Mouse (Mus musculus): Measurements from ENCODE around the gene Hoxa5.

Gene Hoxa5

DNA sequence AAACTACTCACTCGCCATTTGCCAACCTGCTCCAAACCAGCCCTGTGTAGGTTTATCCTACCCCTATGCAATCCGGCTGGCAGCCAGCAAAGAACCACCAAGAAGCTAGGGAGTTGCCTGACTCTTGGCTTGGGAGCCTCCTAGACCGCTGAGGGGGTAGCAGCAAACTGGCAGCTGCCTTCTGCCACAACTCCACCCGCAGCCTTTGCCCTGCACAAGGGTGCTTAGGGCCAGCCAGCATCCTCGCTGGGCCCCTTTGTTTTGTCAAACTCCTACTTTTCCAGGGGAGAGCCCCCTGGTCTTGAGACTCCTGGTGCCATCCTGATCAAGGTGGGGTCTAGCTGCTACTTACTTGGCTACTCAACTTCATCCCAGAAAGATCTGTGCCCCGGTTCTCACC lies 19.7 kb downstream of the Hoxa5 start:
- in situ Hi-C loops (cut with MboI, MseI), result no loop called here

DNA sequence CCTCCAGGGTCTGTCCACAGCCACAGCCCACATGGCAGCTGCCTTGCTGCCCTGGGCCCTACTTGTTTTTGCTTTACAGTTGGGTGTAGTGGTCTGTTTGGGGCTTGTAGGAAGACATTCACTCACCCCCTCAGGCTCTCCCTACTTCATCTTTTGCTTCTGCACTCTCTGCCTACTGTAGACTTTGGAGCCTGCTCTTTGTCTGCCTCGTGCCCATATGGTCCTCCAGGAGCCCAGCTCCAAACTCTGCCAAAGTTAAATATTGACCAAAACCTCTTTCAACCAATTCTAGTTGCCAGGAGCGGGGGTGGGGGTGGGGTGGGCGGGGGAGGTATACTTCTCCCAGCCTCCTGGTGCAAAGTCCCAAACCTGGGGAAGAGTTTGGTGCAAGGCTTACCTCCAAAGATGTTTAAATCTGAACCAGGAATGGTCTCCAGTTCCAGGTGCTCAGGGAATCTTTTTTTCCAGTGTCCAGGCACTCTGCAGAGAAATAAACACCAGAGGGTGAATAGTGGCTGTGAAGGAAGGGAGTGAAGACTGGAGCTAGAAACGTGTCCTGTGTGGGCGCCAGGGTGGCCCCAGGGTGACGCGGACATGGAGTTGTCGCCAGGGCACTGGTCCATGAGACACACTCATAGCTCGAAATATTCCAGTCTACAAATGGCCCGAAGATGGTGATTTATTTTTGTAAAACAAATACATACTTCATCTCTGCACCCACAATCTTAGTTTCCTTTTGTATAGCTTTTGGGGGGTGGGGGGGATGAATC lies 20.9 kb downstream of the Hoxa5 start:
- in situ Hi-C loops (cut with MboI, MseI), result no loop called here

DNA sequence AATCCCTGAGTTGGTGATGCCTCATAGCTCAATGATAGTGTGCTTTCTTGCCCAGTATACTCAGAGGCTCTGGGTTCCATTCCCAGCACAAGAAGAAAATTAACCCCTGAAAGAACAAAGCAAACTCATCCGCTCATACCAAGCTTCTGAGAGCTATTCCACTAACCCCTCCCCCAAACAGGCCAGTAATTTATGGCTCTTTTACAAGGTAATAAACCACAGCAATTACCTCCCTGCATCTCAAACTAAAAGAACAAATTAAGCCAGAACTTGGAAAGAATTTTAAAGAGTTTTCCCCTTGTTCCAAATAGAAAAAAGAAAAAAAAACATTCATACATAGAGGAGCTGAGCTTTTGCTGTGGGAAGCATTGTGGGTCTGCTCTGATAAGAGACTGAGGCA lies 21.6 kb downstream of the Hoxa5 start:
- in situ Hi-C loops (cut with MboI, MseI), result no loop called here

GRCm38 (mm10) chr6:52182030-52182429 lies 22.4 kb downstream of the Hoxa5 start:
- in situ Hi-C loops (cut with MboI, MseI), result no loop called here

DNA sequence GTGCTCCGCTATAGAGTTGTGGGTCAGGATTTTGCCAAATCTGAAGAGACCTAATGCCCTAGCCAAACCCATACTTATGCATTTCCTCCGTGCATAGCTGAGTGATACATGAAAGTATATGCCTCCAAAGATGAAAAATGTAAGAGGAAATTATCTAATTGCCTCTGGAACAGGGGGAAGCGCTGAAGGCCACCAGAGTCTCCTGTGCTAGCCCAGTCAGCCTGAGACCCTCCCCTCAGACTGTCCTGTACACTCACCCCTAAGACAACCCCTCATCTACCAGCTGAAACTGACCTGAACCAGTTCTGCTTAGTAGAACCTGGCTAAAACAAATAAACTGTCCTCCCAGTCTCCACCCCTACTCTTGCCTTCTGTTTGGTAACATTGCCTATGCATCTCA lies 23.7 kb downstream of the Hoxa5 start:
- in situ Hi-C loops (cut with MboI, MseI), result no loop called here

DNA sequence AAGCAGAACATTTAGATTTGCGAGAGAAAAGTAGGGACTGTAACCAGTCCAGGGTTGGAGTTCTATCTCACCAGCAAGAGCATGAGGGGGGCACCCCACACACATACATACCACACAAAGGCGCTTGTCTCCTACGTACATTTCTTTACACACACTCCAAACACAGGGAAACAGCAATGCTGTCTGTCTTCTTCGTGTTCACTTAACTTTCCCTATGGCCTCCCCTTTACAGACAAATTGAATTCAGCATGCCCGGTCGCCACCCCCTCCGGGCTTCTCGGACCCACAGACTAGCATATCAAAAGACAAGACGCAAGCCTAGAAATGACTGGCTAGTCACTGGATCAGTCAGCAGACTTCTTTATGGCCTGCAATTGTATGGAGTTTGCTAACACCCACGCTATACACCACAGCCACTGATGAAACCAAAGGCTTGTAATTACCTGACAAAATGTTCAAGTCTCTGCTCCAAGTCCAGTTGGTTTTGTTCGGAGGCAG lies 24.1 kb downstream of the Hoxa5 start:
- in situ Hi-C loops (cut with MboI, MseI), result no loop called here

- in situ Hi-C loops (cut with MboI, MseI), result loop anchor here in 1 of 2 experiments (10.0 kb wide), 1 partner anchor 1125 kb away; no protein-coding TSS in a partner anchor
Observed at GRCm38 (mm10) chr6:52179690-52180089, 24.7 kb downstream of the Hoxa5 start.

GRCm38 (mm10) chr6:52178918-52179665 lies 25.3 kb downstream of the Hoxa5 start:
- in situ Hi-C loops (cut with MboI, MseI), result loop anchor here in 1 of 2 experiments (10.0 kb wide), 1 partner anchor 1126 kb away; no protein-coding TSS in a partner anchor

GRCm38 (mm10) chr6:52177806-52178205 lies 26.6 kb downstream of the Hoxa5 start:
- in situ Hi-C loops (cut with MboI, MseI), result loop anchor here in 1 of 2 experiments (10.0 kb wide), 1 partner anchor 1127 kb away; no protein-coding TSS in a partner anchor

GRCm38 (mm10) chr6:52177061-52177735 lies 27.2 kb downstream of the Hoxa5 start, which contains the start of gene 5730596B20Rik:
TSS of gene 5730596B20Rik (plus strand) at chr6:52177498.
- in situ Hi-C loops (cut with MboI, MseI), result loop anchor here in 1 of 2 experiments (10.0 kb wide), 1 partner anchor 1128 kb away; no protein-coding TSS in a partner anchor

DNA sequence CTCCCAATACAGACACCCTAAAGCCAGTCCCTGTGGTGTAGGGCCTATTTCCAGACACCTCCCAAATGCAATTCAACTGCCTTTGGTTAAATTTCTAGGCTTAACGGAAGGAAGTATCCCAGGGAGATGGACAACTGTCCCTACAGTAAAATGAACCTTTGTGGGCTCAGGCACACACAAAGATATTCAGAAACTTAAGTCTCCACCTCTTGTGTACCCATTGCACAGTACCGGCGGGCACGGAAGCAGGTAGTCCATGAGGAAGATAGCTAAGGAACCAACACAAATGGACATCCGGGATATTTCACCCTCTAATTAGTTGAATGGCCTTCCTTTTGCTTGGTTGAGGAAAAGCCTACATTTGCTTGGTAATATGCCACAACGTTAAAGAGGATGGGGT lies 28.0 kb downstream of the Hoxa5 start:
- in situ Hi-C loops (cut with MboI, MseI), result loop anchor here in 1 of 2 experiments (10.0 kb wide), 1 partner anchor 1128 kb away; no protein-coding TSS in a partner anchor

DNA sequence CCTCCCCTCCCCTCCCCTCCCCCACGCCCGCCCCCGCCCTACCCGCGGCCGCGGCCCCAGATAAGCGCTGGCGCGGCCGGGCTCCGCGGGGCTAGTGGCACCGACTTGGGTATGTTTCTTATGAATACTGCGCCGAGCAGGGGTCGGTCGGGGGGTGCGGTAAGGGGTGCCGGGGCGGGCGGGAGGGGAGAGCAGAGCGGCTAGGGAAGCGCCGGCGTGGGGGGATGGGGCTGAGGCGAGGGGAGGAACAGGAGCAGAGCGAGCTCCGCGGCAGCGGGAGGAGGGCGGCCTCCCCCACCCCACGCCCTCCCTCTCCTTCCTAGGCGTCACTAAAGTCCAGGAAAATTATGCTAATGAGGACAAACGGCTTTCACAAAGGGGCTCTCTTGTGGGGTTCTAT lies 28.5 kb downstream of the Hoxa5 start:
- in situ Hi-C loops (cut with MboI, MseI), result loop anchor here in 1 of 2 experiments (10.0 kb wide), 1 partner anchor 1129 kb away; no protein-coding TSS in a partner anchor

DNA sequence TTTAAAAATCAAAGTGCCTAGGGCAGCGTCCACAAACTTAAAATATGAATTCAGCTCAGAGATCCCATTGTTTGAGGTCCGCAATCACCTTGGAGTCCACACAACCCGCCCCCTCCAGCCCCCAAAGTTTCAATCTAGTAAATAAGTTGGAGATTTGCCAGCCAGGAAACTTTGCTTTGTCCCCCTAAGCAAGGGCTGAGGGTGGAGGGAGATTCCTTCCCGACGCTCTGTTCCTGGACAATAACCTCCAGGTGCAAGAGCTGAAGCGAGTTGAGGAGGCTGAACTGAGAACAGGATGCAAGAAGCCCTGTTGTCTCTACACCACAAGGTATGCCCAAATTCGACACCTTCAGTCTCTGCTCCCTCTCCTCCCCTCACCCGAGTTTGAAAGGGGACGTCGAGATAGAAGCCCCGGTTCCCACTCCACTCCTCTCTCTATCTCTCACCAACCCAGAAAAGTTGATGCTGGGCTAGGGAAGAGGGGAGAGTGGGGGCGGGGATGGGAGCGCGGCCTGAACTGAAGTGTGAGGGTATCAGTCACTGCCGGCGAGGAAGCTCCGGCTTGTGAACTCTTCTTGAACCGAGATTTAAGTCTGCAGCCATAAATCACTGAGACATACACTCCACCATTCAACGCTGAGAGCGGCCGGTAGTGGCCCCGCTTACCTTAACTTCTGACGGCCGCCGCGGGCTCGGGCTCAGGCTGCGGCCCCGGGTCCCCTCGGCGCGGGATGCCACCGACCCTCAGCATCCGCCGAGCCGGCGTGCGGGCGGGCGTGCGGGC lies 29.2 kb downstream of the Hoxa5 start:
- in situ Hi-C loops (cut with MboI, MseI), result loop anchor here in 1 of 2 experiments (10.0 kb wide), 1 partner anchor 1130 kb away; no protein-coding TSS in a partner anchor

DNA sequence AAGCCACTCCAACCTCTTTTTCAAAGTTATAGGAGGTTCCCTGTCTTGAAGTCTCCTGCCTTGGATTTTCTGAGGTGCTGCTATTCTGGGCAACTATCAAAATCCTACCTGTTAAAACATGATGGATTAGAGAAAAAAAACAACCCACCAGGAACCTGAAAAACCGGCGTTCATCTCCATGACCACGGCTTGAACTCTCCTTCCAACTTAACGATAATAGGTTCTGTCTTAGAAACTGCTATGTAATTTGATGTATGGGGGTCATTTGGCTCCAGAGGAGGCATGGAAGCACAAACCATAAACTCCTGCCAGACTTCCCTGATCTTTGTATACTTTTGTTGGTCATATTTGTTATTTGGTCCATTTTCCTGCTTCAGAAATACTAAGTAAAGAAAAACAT lies 30.7 kb downstream of the Hoxa5 start:
- in situ Hi-C loops (cut with MboI, MseI), result loop anchor here in 1 of 2 experiments (10.0 kb wide), 1 partner anchor 1131 kb away; no protein-coding TSS in a partner anchor

GRCm38 (mm10) chr6:52172501-52172900 lies 31.9 kb downstream of the Hoxa5 start:
- in situ Hi-C loops (cut with MboI, MseI), result loop anchor here in 1 of 2 experiments (10.0 kb wide), 1 partner anchor 1132 kb away; no protein-coding TSS in a partner anchor

GRCm38 (mm10) chr6:52171938-52172337 lies 32.4 kb downstream of the Hoxa5 start:
- in situ Hi-C loops (cut with MboI, MseI), result loop anchor here in 1 of 2 experiments (10.0 kb wide), 1 partner anchor 1133 kb away; no protein-coding TSS in a partner anchor

DNA sequence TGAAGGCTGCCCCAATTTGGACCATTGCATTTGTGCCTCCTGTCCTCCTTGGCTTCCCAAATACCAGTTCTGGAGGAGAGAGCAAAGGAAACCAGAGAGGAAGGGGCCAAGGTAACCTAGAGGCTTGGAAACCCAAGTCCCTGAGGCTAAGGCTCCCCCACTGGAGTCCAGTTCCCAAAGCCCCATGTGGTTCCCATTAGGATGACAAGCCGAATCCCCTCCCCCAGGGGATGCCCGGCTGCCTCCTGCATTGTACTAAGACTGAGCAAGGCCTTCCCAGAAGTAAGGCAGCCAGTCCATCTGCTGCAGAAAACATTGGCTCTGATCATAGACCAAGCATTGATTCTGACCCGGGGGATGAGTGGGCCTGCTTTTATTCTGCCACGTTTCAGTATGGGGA lies 33.1 kb downstream of the Hoxa5 start:
- in situ Hi-C loops (cut with MboI, MseI), result loop anchor here in 1 of 2 experiments (10.0 kb wide), 1 partner anchor 1133 kb away; no protein-coding TSS in a partner anchor

DNA sequence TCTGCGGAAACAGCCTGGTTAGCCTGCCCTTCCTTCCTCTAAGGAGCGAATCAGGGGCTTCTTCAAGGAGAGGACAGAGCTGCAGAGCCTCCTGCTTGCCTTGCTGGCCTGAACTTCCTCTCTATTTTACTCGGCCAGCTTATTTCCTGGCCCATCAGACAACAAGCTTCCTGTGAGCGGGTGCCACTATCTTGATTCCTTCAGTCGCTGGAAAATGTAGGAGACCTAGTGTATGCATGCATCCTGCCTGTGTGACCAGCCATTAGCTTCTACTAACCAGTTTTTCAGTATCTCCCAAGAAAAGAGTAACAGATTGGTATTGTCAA lies 33.5 kb downstream of the Hoxa5 start:
- in situ Hi-C loops (cut with MboI, MseI), result loop anchor here in 1 of 2 experiments (10.0 kb wide), 1 partner anchor 1134 kb away; no protein-coding TSS in a partner anchor

DNA sequence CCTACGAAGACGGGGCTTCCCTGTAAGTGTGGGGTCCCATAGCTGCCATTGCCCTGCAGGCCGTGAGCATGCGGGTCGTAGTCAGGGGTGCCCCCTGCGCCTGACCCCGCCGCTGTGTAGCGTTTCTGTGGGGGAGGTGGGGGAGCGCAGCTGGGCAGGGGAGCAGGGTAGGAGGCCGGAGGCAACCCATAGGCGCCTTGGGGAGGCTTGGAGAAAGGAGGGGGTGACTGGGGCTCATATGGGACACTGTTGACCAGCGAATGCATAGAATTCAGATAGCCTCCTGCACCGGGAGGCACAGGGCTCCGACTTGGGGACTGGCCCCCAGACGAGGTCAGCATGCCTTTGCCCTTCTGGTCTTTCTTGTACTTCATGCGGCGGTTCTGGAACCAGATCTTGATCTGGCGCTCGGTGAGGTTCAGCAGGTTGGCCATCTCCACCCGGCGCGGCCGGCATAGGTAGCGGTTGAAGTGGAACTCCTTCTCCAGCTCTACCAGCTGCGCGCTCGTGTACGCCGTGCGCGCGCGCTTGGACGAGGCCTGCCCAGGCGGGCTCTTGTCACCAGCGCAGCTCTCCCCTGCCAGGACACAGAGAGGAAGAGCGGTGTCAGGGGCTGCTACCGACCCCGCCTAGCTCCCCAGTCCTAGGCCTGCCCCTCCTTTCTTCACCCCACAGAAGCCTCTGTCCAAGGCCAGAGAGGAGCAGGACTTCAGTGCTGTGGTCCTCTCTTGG lies 34.1 kb downstream of the Hoxa5 start:
- in situ Hi-C loops (cut with MboI, MseI), result loop anchor here in 1 of 2 experiments (10.0 kb wide), 1 partner anchor 1134 kb away; no protein-coding TSS in a partner anchor
